Mouse (Mus musculus) limb, embryonic 12.5 days (tissue): ENCODE results near the gene Frem2. TPM values are rescaled to one million over a fixed set of nuclear protein-coding genes. Genes with fewer than 3 reads are reported as not detected.
A peak's percentile ranks its signal among the peaks of the same experiment; 100 is the strongest.

Experiments
- ATAC-seq: fragments of 200-750 bp; cut with Nextera tagmentation; 2 replicates; pipeline ENCODE4 v1.8.0; 2017; ENCODE audit warnings: low read depth, moderate TSS enrichment; ENCODE audit not compliant: insufficient number of reproducible peaks, insufficient read depth, low FRiP score, low TSS enrichment
- H3K27ac ChIP-seq: fragments of 300-500 bp; sonication (generic); 2 replicates; pipeline ENCODE4 v1.5.1; 2016; ENCODE audit warnings: mild to moderate bottlenecking, moderate library complexity
- H3K27me3 ChIP-seq: fragments of 300-500 bp; sonication (generic); 2 replicates; pipeline ENCODE4 v1.6.1; 2016; ENCODE audit warnings: mild to moderate bottlenecking, moderate library complexity
- H3K36me3 ChIP-seq: fragments of 300-500 bp; sonication (generic); 2 replicates; pipeline ENCODE4 v1.6.1; 2016; ENCODE audit warnings: mild to moderate bottlenecking, moderate library complexity
- H3K4me1 ChIP-seq: fragments of 300-500 bp; sonication (generic); replicated peaks from 2 replicates; pipeline ENCODE4 v1.6.1; 2016
- H3K4me2 ChIP-seq: fragments of 300-500 bp; sonication (generic); 2 replicates; pipeline ENCODE4 v1.6.1; 2016; ENCODE audit warnings: mild to moderate bottlenecking, moderate library complexity
- H3K4me3 ChIP-seq: fragments of 300-500 bp; sonication (generic); replicated peaks from 2 replicates; pipeline ENCODE4 v1.5.1; 2016; ENCODE audit warnings: mild to moderate bottlenecking
- H3K9ac ChIP-seq: fragments of 300-500 bp; sonication (generic); replicated peaks from 2 replicates; pipeline ENCODE4 v1.6.1; 2016; ENCODE audit warnings: mild to moderate bottlenecking, moderate library complexity
- H3K9me3 ChIP-seq: fragments of 300-500 bp; sonication (generic); 2 replicates; pipeline ENCODE4 v1.6.1; 2016; ENCODE audit warnings: mild to moderate bottlenecking, moderate library complexity
- WGBS: fragments of 180-500 bp; shearing (Covaris S2); methylation state at CpG from one replicate; pipeline ENCODE4 v1.1.7; 2016; 5-methylcytosine and 5-hydroxymethylcytosine counted together
- polyA plus RNA-seq: library from polyadenylated mRNA; unstranded; fragments of >200 nt; fragmentation: Nextera tagmentation; extraction: Ambion mirVana; gene quantifications from 2 replicates; pipeline ENCODE4 v1.2.1, GENCODE M21; 2016

Frem2 gene
- polyA plus RNA-seq, 1 experiment from 2014 or later: 7.6 TPM

DNA sequence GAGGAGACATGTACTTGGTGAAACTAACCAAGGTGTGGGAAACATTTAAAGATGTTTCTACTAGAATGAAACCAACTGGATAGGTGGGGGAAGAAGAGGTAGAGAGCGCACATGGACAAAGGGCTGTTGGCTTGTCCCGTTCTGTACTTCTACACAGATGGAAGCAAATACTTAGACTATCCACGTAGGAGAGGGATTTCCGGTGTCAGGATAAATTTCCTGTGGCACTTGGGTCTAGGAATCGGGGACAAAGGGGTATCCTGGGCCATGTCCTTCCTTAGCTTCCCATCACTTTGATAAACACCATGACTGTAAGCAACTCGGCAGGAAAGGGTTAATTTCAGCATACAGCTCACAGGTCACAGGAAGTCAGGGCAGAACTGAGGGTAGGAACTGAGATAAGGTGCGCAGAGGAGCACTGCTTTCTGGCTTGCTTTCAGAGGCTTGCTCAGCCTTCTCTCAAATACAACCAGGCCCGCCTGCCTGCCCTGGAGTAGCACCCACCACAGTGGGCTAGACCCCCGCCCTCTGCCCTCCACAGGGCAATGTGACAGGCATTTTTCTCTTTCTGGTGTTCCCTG lies 170.1 kb downstream of the Frem2 start:
- Histone ChIP-seq H3K9me3 (no peaks in the 10 kb centered on the region), H3K4me2 (no peak overlapping the region), H3K9ac (0 out of 2 replicates have a peak overlapping the region, but pooled peaks have one; percentile 3), H3K27ac (no peak overlapping the region), H3K4me3 (no peak overlapping the region), H3K4me1 (peaks cover 9% of the 10 kb centered on the region; the same call in 1 of the 2 replicates), H3K27me3 (no peaks in the 10 kb centered on the region), H3K36me3 (peaks cover 12% of the 10 kb centered on the region)
- 63% methylated on average over 9 of the region's 9 CpGs for WGBS
- no peak for ATAC-seq

DNA sequence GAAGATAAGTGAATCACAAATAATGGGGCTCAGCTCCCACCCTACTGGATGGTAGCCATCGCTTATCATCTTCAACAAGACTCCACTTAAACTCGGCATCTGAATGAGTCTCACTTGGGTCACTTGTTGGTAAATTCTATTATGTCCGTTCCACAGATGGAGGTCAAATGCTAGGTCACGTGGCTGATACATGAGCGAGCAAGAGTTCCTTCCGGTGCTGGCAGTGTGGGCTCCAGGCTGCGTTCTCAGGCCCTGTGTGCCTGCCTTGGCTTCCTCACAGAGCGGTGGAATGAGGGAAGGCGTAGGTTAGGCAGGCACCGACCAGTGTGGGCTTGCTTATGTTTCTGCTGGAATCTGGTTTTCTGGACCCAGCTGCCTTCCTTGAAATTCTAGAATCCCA lies 170.6 kb downstream of the Frem2 start:
- WGBS: 83% methylated on average over 10 of the region's 10 CpGs
- no peaks in the 10 kb centered on the region for H3K27me3 ChIP-seq
- H3K27ac ChIP-seq: no peak overlapping the region
- no peak overlapping the region for H3K4me3 ChIP-seq
- peaks cover 17% of the 10 kb centered on the region for H3K36me3 ChIP-seq
- ATAC-seq: no peak
- no peak overlapping the region for H3K4me2 ChIP-seq
- H3K9me3 ChIP-seq: no peaks in the 10 kb centered on the region
- no peak overlapping the region for H3K9ac ChIP-seq
- H3K4me1 ChIP-seq: peaks cover 9% of the 10 kb centered on the region; the same call in 1 of the 2 replicates

DNA sequence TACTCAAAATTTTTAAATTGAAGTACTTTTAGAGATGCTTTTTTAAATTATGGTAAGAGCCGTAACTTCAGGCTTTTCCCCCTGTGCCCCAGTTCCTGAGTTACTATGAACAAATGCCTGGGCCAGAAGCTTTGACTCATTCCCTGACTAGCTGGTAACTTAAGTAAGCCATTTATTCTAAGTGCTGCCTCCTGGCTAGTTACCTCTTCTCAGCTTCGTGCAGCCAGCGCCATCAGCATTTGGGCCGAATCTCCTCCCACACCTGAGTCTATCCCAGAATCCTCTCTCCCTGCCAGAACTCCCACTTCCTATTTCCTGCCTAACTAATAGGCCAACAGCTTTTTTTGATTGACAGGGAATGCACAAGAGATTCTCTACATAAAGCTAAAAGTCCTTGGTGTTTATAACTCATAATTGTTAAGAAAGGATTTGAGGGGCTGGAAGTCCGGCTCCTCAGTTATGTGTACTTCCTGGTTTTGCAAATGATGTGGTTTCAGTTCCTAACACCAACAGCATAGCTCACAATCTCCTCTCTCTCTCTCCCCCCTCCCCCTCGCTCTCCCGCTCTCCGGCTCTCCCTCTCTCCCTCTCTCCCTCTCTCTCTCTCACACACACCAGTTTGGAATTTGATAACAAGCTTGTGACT lies 173.6 kb downstream of the Frem2 start:
- peaks cover 43% of the 10 kb centered on the region for H3K36me3 ChIP-seq
- no peak overlapping the region for H3K4me2 ChIP-seq
- no peak overlapping the region for H3K27ac ChIP-seq
- H3K4me3 ChIP-seq: no peak overlapping the region
- no peaks in the 10 kb centered on the region for H3K9me3 ChIP-seq
- H3K4me1 ChIP-seq: peaks cover 9% of the 10 kb centered on the region; the same call in 1 of the 2 replicates
- H3K9ac ChIP-seq: no peak overlapping the region
- no peak for ATAC-seq
- H3K27me3 ChIP-seq: no peaks in the 10 kb centered on the region
- 86% methylated on average over 8 of the region's 8 CpGs for WGBS

DNA sequence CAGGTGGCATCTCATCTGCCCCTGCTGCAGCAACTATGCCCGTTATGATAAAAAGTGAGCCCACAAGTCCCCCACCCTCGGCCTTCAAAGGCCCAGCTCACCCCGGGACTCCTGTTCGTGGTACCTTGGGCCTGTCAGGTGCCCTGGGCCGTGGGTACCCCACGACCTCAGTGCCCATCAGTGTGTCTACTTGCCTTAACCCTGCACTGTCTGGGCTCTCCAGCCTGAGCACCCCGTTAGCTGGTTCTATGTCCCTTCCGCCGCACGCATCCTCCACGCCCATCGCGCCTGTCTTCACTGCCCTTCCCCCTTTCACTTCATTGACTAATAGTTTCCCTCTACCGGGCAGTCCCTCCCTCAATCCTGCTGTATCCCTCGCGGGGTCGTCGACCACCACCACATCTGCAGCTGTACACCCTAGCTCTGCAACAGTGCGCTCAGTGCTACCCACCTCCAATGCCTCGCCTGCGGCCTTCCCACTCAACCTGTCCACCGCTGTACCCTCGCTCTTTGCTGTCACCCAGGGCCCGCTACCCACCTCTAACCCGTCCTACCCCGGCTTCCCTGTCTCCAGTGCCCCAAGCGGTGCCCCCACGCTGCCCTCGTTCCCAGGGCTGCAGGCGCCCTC lies 178.6 kb downstream of the Frem2 start:
- ATAC-seq: no peak

DNA sequence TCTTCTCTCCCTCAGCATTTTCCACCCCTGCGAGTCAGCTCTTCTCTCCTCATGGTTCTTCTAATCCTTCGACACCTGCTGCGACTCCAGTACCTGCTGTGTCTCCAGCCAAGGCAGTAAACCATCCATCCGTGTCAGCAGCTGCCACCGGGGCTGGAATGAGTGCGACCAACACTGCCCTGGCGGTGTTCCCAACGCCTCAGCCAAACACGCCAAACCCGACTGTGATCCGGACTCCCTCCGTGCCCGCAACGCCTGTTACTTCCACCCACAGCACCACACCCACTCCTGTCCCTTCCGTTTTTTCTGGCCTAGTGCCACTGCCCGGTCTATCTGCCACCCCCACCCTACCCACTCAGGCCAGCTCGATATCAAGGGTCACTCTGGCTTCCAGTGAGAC lies 179.7 kb downstream of the Frem2 start:
- Histone ChIP-seq H3K9me3 (no peaks in the 10 kb centered on the region), H3K4me2 (no peak overlapping the region), H3K4me3 (no peak overlapping the region), H3K27me3 (no peaks in the 10 kb centered on the region), H3K4me1 (no peaks in the 10 kb centered on the region), H3K36me3 (peaks cover 93% of the 10 kb centered on the region), H3K9ac (no peak overlapping the region), H3K27ac (no peak overlapping the region)
- no peak for ATAC-seq
- 87% methylated on average over 17 of the region's 17 CpGs for WGBS

More for the DNA sequence above, 178.6 kb downstream of the Frem2 start:
- WGBS: 96% methylated on average over 30 of the region's 30 CpGs
- Histone ChIP-seq H3K9ac (no peak overlapping the region), H3K36me3 (peaks cover 88% of the 10 kb centered on the region), H3K4me1 (no peaks in the 10 kb centered on the region), H3K4me3 (no peak overlapping the region), H3K27ac (no peak overlapping the region), H3K9me3 (no peaks in the 10 kb centered on the region), H3K27me3 (no peaks in the 10 kb centered on the region), H3K4me2 (no peak overlapping the region)

DNA sequence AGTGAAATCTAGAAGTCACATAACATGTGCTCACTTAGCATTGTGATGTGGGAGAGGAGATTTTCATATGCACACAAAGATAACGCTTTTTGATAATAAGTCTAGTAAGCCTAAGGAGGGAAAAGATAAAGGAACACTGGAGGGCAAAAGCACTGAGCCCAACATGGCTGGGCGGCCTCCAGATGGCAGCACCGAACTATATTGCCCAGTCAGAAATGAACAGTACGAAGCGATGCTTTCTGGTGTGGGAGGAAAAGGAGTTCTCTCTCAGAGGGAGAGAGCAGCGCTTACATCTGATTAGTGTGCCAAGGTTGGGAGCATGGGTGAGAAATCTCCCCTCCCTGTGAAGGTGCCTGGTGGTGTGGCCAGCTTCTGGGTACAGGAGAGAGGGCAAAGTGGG lies 181.3 kb downstream of the Frem2 start:
- no peaks in the 10 kb centered on the region for H3K9me3 ChIP-seq
- no peaks in the 10 kb centered on the region for H3K4me1 ChIP-seq
- H3K27me3 ChIP-seq: no peaks in the 10 kb centered on the region
- 72% methylated on average over 6 of the region's 6 CpGs for WGBS
- peaks cover 95% of the 10 kb centered on the region for H3K36me3 ChIP-seq
- H3K27ac ChIP-seq: no peak overlapping the region
- ATAC-seq: no peak
- H3K9ac ChIP-seq: no peak overlapping the region
- H3K4me2 ChIP-seq: no peak overlapping the region
- H3K4me3 ChIP-seq: no peak overlapping the region

DNA sequence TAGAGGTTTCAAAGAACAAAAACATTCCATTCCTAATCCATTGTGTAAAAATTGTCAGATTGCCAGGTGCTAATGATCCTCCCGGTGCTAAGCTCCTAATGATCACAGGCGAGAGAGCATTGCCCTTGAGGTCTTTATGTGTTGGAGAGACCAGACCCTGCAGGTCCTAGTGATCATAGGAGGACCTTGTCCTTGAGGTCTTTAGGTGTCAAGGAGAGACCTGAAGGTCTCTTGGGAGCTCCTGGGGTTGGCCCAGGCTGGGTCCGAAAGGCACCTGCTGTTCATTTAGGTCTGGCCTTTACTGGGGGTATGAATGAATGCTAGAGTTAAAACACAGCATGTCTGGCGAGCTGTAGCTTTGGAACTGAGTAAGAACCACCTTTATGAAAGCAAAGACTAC lies 183.0 kb downstream of the Frem2 start:
- Histone ChIP-seq H3K4me1 (no peaks in the 10 kb centered on the region), H3K36me3 (peaks cover 97% of the 10 kb centered on the region), H3K27ac (no peak overlapping the region), H3K4me2 (no peak overlapping the region), H3K27me3 (no peaks in the 10 kb centered on the region), H3K4me3 (no peak overlapping the region), H3K9ac (no peak overlapping the region), H3K9me3 (no peaks in the 10 kb centered on the region)
- WGBS: 74% methylated on average over 4 of the region's 4 CpGs
- ATAC-seq: no peak

DNA sequence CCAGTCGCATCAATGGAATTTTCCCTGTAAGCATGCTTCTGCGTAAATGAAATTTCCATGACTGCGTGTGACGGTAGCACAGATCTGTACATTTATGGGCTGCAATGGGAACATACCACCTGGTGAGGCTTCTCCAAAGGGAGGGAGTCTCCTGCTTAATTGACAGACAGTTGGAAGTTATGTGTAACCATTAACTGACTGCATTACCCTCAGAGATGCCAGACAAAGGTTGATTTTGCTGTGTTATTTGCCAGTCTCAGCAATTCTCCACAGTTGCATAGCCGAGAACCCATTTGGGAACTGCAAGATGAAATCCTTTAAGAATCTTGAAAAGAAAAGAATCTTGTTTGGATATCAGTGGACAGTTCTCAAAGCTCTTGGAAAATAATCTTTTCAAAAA lies 185.1 kb downstream of the Frem2 start:
- H3K9me3 ChIP-seq: no peaks in the 10 kb centered on the region
- H3K9ac ChIP-seq: no peak overlapping the region
- 0 out of 2 replicates have a peak, but pooled peaks cover 2% of the 10 kb centered on the region for H3K4me1 ChIP-seq
- no peak overlapping the region for H3K27ac ChIP-seq
- WGBS: 95% methylated on average over 5 of the region's 5 CpGs
- ATAC-seq: no peak
- H3K4me2 ChIP-seq: no peak overlapping the region
- H3K4me3 ChIP-seq: no peak overlapping the region
- H3K36me3 ChIP-seq: peaks cover 86% of the 10 kb centered on the region
- H3K27me3 ChIP-seq: no peaks in the 10 kb centered on the region

DNA sequence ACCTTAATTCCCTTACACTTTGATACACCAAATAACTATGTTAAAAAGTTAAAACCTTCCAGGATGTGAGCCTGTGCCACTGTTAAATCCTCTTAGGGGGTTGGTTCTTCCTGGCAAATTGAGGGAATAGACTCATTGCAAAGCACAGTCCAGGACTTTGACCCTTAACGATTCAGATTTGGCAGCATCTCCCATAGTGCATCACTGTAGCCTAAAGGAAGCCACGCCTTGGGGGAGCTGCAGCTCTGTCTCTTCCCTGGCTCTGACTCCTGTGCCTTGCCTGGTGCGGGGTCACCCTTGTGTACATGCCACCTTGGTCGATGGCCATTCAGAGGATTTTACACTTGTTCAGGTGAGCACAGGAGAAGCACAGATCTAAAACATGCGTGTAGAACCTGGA lies 187.5 kb downstream of the Frem2 start:
- Histone ChIP-seq H3K27ac (no peak overlapping the region), H3K4me1 (peaks cover 23% of the 10 kb centered on the region), H3K9ac (no peak overlapping the region), H3K4me2 (no peak overlapping the region), H3K27me3 (no peaks in the 10 kb centered on the region), H3K9me3 (no peaks in the 10 kb centered on the region), H3K4me3 (no peak overlapping the region), H3K36me3 (peaks cover 64% of the 10 kb centered on the region)
- no peak for ATAC-seq
- WGBS: 93% methylated on average over 5 of the region's 5 CpGs

DNA sequence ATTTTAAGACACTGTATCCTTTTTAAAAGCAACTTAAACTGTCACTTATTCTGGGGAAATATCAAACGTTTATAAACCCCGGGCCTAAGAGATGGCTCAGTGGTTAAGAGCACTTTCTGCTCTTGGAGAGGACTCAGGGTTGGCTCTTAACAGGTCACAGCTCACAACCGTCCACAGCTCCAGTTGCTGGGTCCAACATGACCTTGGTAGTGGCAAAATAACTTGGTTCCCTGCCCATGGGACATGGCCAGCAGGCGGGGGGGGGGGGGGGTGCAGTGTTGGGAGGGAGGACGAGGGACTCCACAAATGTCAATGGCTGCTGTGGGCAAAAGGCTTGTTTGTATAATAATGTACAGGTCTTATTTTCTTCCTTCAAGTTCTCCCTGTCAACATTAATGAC lies 189.8 kb downstream of the Frem2 start:
- H3K4me2 ChIP-seq: no peak overlapping the region
- H3K27me3 ChIP-seq: no peaks in the 10 kb centered on the region
- H3K36me3 ChIP-seq: peaks cover 41% of the 10 kb centered on the region
- H3K27ac ChIP-seq: no peak overlapping the region
- H3K9ac ChIP-seq: no peak overlapping the region
- H3K9me3 ChIP-seq: no peaks in the 10 kb centered on the region
- no peak for ATAC-seq
- 75% methylated on average over 5 of the region's 5 CpGs for WGBS
- H3K4me3 ChIP-seq: no peak overlapping the region
- peaks cover 24% of the 10 kb centered on the region for H3K4me1 ChIP-seq

DNA sequence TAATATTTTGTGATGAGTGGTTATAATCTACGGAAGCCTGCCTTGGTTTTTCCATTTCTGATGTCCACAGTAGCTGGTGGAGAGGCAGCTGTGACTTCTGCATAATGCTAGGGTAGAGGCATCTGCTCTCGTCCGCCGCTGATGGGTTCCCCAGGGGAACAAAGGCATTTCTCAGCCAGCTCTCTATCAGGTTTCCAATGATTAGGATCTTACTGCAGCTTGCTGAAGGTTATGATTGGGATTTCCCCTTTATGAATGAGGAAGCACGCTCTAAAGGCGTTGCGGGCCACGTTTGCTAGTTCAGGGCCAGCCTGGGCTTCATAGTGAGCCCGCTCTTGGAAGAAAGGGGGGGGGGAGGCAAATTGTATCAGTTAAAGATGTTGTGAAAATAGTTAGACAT lies 190.7 kb downstream of the Frem2 start:
- Histone ChIP-seq H3K36me3 (peaks cover 32% of the 10 kb centered on the region), H3K9me3 (no peaks in the 10 kb centered on the region), H3K4me1 (peaks cover 24% of the 10 kb centered on the region), H3K4me3 (peak overlapping the region; percentile 12; the same call in 1 of the 2 replicates), H3K4me2 (peak overlapping the region; percentile 78), H3K9ac (no peak overlapping the region), H3K27ac (no peak overlapping the region), H3K27me3 (no peaks in the 10 kb centered on the region)
- no peak for ATAC-seq
- WGBS: 86% methylated on average over 9 of the region's 9 CpGs
